Mouse (Mus musculus) gastrocnemius, adult 2 months (tissue): ENCODE data around the gene Snrpd3. TPM values are rescaled to one million over a fixed set of nuclear protein-coding genes. Genes with fewer than 3 reads are reported as not detected.
"Not testable (repeated sequence)": the region's sequence is repeated elsewhere in the genome, so short reads cannot be mapped to it uniquely, and the experiment has no call there.

Experiments used
- DNase-seq: peaks from one replicate; pipeline ENCODE4 v3.0.0; 2022
- H3K27ac ChIP-seq: fragments of 200-600 bp; 2 replicates; pipeline ENCODE4 v1.8.1; 2022; ENCODE audit warnings: mild to moderate bottlenecking
- H3K4me3 ChIP-seq: fragments of 200-600 bp; 2 replicates; pipeline ENCODE4 v1.8.1; 2022; ENCODE audit warnings: mild to moderate bottlenecking, moderate library complexity
- CTCF ChIP-seq: fragments of 200-600 bp; IDR thresholded peaks from 2 replicates; pipeline ENCODE4 v1.8.1; 2022; ENCODE audit warnings: antibody characterized with exemption, mild to moderate bottlenecking, moderate library complexity
- intact Hi-C: fragments of 180-260 bp; cut with DNase I; formaldehyde crosslinking; loops from one replicate; pipeline ENCODE4 v1.15.1; 2025
- total RNA-seq, 2 experiments: library from RNA; stranded (reverse); gene quantifications; 2 replicates each; pipeline ENCODE4 v1.2.3; 2021

The Snrpd3 gene
- total RNA-seq, 2 experiments from 2014 or later, result 65.9 to 91.4 TPM

DNA sequence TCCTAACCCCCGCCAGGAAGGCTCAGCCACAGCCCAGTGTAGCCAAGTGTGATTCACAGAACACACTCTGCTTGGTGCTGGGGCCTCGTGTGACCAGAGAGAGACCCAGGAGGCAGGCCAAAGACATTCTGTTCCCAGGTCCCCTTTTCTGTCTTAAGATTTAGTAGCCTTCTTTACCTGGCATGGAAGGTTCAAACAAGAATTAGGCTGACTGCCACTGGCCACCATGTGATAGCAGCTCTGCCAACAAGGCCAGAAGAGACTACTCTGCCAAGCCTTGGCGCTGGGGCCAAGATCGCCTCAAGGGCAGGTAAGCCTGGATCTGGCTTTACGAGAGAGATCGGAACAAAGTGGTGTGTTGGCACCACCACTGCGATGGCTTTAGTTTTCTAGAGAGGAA, 6.9 kb upstream of the Snrpd3 start:
- peak overlapping the region; percentile 96 for H3K27ac ChIP-seq
- no peak for TF ChIP-seq CTCF
- DNase-seq, result peak; percentile 91
- no peak overlapping the region; the same call in 1 of the 2 replicates for H3K4me3 ChIP-seq
- intact Hi-C loops, result no loop called here

DNA sequence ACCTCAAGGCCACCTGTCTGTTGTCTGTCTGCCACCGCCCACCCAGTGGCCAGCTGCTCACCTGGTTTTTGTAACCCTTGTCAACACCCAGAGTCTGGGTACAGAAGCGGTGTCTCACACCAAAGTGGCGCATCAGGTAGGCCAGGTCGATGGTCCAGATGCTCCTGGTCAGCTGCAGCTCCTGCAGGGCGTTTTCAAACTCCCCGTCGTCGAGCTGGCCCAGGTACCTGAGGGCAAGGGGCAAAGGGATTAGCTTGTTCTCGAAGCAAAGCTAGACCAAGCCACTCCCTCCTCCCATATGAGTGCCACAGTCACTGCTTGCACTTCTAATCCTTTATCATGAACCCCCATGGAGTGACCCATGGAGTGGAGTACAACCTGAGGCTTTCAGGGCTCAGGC, 6.3 kb upstream of the Snrpd3 start:
- intact Hi-C loops, result no loop called here
- no peak for TF ChIP-seq CTCF
- Histone ChIP-seq H3K27ac (peak overlapping the region; percentile 96), H3K4me3 (peak overlapping the region; percentile 11; the same call in 1 of the 2 replicates)
- DNase-seq, result peak; percentile 36

- intact Hi-C loops, result no loop called here
Measured at GRCm38 (mm10) chr10:75511897-75512296, 5.5 kb upstream of the Snrpd3 start.

DNA sequence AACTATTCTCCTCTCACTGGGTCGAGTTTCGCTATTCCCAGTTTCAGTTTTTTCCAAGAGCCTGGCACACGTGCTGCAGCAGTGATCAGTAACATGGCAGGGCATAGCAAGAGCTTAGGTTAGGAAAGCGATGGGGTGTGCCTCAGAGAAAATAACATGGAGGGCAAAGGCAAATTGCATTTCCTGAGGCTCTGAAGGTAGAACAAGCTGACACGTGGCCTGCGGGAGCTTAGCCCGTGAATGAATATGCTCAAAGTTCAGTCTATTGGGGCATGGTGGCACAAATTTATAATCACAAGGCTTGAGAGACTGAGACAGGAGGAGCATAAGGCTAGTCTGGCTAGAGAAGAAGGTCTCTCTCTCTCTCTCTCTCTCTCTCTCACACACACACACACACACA, 4.6 kb upstream of the Snrpd3 start:
- Histone ChIP-seq H3K4me3 (peak overlapping the region; percentile 8; the same call in 1 of the 2 replicates), H3K27ac (peak overlapping the region; percentile 96)
- TF ChIP-seq CTCF, result no peak
- intact Hi-C loops, result no loop called here
- no peak for DNase-seq

More at GRCm38 (mm10) chr10:75511897-75512296, 5.5 kb upstream of the Snrpd3 start:
- Histone ChIP-seq H3K4me3 (no peak overlapping the region), H3K27ac (peak overlapping the region; percentile 96)
- DNase-seq, result peak; percentile 75
- no peak for TF ChIP-seq CTCF

DNA sequence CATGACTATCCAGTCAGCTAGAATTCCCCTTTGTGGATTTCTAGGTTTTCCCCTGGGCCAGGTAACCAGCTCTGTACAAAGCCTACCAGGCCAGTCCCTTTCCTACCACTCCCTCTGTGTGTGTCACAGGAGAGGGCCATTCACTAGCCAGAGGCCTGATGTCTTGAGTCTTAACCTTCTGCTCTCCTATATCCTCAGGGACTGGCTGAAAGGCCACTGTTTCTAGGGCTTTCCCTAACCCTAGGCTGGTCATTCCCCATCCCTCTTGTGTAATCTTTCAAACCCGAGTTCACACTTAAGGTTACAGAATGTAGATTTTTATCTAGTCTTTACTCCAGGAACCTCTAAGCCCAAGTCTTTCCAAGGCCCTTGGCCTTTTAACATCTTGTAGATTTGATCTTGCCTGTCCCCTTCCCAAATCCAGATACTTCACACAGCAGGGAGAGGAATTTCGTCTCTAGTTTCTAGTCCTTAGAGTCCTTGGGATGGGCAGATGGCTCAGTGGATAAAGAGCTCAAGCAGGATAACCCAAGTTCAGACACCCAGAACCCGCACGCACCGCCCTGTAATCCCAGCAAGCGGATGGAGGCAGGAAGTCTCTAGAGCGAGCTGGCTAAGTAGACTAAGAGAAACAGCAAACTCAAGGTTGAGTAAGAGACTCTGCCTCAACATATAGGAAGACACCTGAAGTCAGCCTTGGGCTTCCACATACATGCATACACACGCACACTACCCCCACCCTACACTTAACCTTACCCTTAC, 3.9 kb upstream of the Snrpd3 start:
- peak overlapping the region; percentile 94 for H3K4me3 ChIP-seq
- intact Hi-C loops, result no loop called here
- no peak for TF ChIP-seq CTCF
- DNase-seq, result peak; percentile 20
- peak overlapping the region; percentile 96 for H3K27ac ChIP-seq

DNA sequence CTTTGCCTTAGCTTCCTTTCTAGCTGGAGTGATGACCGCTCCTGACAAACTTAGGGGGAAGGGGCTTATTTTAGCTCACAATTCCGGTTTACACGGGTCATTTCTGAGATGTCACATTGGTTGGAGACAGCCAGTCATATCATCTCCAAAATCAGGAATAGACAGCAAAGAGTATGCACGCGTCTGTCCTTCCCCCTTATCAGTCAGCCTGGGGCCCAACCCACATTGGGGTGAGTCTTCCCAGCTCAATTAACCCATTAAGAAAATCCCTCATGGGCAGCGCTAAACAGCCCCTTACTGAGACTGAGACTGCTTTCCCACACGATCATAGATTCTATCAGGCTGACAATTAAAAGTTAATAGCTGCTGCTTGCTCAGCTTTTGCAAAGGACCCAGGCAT, 3.0 kb upstream of the Snrpd3 start:
- peak overlapping the region; percentile 94 for H3K4me3 ChIP-seq
- TF ChIP-seq CTCF, result no peak
- intact Hi-C loops, result no loop called here
- H3K27ac ChIP-seq, result peak overlapping the region; percentile 96
- DNase-seq, result peak; percentile 21

GRCm38 (mm10) chr10:75515216-75516037, 1.9 kb upstream of the Snrpd3 start:
- no peak for TF ChIP-seq CTCF
- H3K4me3 ChIP-seq, result peak overlapping the region; percentile 94
- peak overlapping the region; percentile 96 for H3K27ac ChIP-seq
- intact Hi-C loops, result no loop called here
- DNase-seq, result no peak

- no peak for TF ChIP-seq CTCF
- Histone ChIP-seq H3K27ac (peak overlapping the region; percentile 96), H3K4me3 (peak overlapping the region; percentile 94)
- DNase-seq, result no peak
- intact Hi-C loops, result no loop called here
Measured at GRCm38 (mm10) chr10:75516038-75516723, 1.2 kb upstream of the Snrpd3 start.

DNA sequence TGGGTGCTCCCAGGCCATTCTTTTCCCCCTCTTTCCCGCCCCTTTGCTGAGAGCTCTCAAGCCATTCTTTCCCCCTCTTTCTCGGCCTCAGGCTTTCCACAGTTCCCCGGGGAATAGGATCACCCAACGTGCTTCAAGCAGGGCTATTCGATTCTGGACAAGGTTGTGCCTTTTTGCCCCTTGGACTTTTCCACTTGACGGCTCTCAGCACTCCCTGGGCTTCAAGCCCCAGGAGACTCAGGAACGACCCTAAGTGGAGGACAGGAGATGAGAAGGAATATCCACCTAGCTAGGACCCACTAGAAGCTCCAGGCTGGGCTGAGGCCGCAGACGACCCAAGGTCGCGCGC, 653 bp upstream of the Snrpd3 start:
- DNase-seq, result no peak
- peak overlapping the region; percentile 94 for H3K4me3 ChIP-seq
- H3K27ac ChIP-seq, result peak overlapping the region; percentile 96
- intact Hi-C loops, result no loop called here
- TF ChIP-seq CTCF, result no peak

DNA sequence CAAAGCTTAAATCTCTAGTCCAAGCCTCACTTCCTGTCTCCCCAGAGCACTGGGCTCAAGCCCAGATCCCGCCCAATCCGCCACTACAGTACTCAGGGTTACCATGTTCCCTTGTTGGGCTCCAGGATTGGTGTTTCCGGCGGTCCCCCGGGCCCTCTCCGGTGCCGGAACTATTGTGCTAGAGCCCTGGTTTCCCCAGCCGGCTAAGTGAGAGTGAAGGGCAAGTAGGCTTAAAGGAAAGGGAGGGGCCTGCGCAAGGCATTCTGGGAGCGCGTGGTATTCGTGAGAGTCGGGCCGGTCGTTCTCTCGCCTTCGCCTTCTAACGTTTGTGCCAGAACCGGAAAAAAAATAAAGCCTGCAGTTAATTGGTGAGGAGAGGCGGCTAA, 400 bp downstream of the Snrpd3 start, which contains the start of gene Gucd1:
Gucd1 (minus strand) TSS at position 215 of the 386 bp plus-strand sequence.
- DNase-seq, result peak; percentile 98
- intact Hi-C loops, result no loop called here
- Histone ChIP-seq H3K27ac (peak within 1 kb of the TSS; percentile 96), H3K4me3 (peak within 1 kb of the TSS; percentile 94)
- TF ChIP-seq CTCF, result no peak

DNA sequence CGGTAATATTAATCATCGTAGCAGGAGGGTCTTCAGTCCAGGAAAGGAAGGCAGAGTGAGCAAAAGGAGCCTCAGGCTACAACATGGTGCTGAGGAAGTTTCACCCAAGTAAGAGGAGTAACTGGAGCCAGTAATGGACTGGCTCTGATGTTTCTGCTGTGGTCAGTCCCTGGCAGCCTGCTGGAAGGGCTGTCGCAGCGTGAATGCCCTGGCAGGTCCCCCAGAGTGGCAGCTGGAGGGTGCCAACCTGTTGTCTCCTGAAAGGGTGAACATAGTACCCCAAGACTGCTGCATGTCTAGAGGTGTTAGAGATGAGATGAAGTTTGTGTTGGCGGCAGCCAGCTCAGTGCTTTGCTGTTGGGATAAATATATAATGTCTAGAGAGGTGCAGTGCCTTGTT, 3.2 kb downstream of the Snrpd3 start:
- DNase-seq, result peak; percentile 76
- Histone ChIP-seq H3K4me3 (peak overlapping the region; percentile 94), H3K27ac (peak overlapping the region; percentile 96)
- no peak for TF ChIP-seq CTCF
- intact Hi-C loops, result no loop called here

DNA sequence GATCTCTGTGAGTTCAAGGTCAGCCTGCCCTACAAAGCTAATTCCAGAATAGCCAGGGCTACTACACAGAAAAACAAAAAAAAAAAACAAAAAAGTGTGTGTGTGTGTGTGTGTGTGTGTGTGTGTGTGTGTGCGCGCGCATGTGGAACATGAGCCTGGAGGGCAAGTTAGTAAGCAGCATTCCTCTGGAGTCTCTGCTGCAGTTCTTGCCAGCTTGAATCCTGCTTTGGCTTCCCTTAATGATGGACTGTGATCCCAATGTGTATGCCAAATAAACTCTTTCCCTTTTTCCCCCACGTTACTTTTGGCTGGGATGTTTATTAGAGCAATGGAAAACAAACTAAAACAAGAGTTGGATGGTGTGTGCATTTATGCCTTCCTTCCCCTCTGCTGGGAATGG, 4.3 kb downstream of the Snrpd3 start:
- intact Hi-C loops, result no loop called here
- Histone ChIP-seq H3K27ac (peak overlapping the region; percentile 96), H3K4me3 (peak overlapping the region; percentile 9; the same call in 1 of the 2 replicates)
- DNase-seq, result peak; percentile 15
- no peak for TF ChIP-seq CTCF

DNA sequence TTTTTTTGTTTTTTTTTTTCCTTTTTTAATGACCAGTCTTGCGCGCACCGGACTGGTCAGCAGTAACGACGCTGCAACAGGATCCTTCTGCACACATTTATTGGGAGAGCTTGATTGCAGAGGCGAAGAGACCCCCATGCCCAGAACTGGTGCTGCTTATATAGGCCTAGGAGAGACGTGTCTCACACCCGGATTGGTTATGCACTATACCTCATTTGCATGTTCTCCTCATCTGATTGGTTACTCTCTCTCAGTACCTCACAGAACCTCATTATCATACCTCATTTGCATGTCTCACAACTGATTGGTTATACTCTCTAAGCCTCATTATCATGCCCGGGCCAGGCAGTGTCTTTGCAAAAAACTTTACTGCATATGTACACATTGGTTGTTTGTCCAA, 8.1 kb downstream of the Snrpd3 start:
- H3K27ac ChIP-seq, DNase-seq, intact Hi-C loops, H3K4me3 ChIP-seq: not testable (repeated sequence)
